Mouse (Mus musculus) olfactory bulb, adult 2 months (tissue): Measurements from ENCODE around the gene Fam129b.

Experiments used
- CTCF ChIP-seq: fragments of 200-500 bp; IDR thresholded peaks from 2 replicates; pipeline ENCODE4 v1.5.1; 2012; ENCODE audit warnings: low read depth, mild to moderate bottlenecking, low read length, moderate library complexity; ENCODE audit not compliant: insufficient read depth
- POLR2A ChIP-seq: fragments of 200-500 bp; IDR thresholded peaks from 2 replicates; pipeline ENCODE4 v1.6.1; 2012; ENCODE audit warnings: mild to moderate bottlenecking, low read depth, low read length, moderate library complexity; ENCODE audit not compliant: insufficient read depth

GRCm38 (mm10) chr2:32926330-32927075 lies 50.6 kb downstream of the Fam129b start:
- TF ChIP-seq CTCF, result no peak
- TF ChIP-seq POLR2A, result no peak
